In genomic region chr15:25469185-25469845, GRCm38 (mm10) we compare ENCODE assay signal across 13 mouse cellular contexts. TPM values are rescaled to one million over a fixed set of nuclear protein-coding genes. Genes with fewer than 3 reads are reported as not detected.
DNase-seq lines count a peak whose midpoint lies in the region; ATAC-seq and TF ChIP-seq lines count a peak whose summit lies in the region.
"Had no signal": no experiment of that assay in that cellular context is flagged by ENCODE, and none has a peak within 500 bp of the region (broad histone marks: within the 10 kb centered on the region; RNA-seq: fewer than 3 reads in every experiment).

No protein-coding gene starts in this region.

- H3K4me1 ChIP-seq in heart, embryonic 16.5 days (ENCODE audit: control insufficient read depth, insufficient read depth, low read length): no peaks in the 10 kb centered on the region
- no peaks in the 10 kb centered on the region for H3K4me1 ChIP-seq in lung, embryonic 16.5 days (replicated peaks; ENCODE audit: control insufficient read depth, insufficient read depth, low read length)
- H3K4me1 ChIP-seq in lung, adult 2 months (ENCODE audit: control insufficient read depth, insufficient read depth, low read length): no peaks in the 10 kb centered on the region
- H3K4me1 ChIP-seq in limb, embryonic 10.5 days: peaks cover 27% of the 10 kb centered on the region

- H3K9ac ChIP-seq in heart, embryonic 16.5 days (ENCODE audit: low read length): no peak overlapping the region
- H3K9ac ChIP-seq in lung, embryonic 16.5 days (ENCODE audit: low read length): no peak overlapping the region
- H3K9ac ChIP-seq: hindbrain, embryonic 14.5 days; liver, embryonic 15.5 days had no signal

- H3K36me3 ChIP-seq in heart, embryonic 16.5 days (ENCODE audit: control insufficient read depth, insufficient read depth): no peaks in the 10 kb centered on the region
- no peaks in the 10 kb centered on the region for H3K36me3 ChIP-seq in lung, embryonic 16.5 days (ENCODE audit: control insufficient read depth, insufficient read depth, low read length)
- H3K36me3 ChIP-seq in limb, embryonic 10.5 days: no peaks in the 10 kb centered on the region
- H3K36me3 ChIP-seq: liver, embryonic 15.5 days had no signal

- no peak for TF ChIP-seq POLR2A in lung, adult 2 months (IDR thresholded peaks at IDR 0.05; ENCODE audit: borderline replicate concordance, extremely low read depth, low read depth, low read length)

- no peak for DNase-seq in heart, adult 9 months (ENCODE audit: low spot score in 2 of 2)
- no peak for DNase-seq in lung, adult 2 months
- no peak for DNase-seq in limb, embryonic 10.5 days (ENCODE audit: low spot score)
- DNase-seq in thymus, postnatal 25 days: peak; percentile 10
- no peak for DNase-seq in adrenal gland, postnatal 36 days
- DNase-seq: cerebellum, adult 9-11 months; gastrocnemius, postnatal 25 days; kidney, adult 9 months had no signal

- peak overlapping the region; percentile 36; the same call in 1 of the 2 replicates for H3K4me2 ChIP-seq in heart, embryonic 16.5 days (ENCODE audit: low read depth, low read length)
- peak overlapping the region; percentile 22; the same call in 1 of the 2 replicates for H3K4me2 ChIP-seq in lung, embryonic 16.5 days (ENCODE audit: low read depth, low read length)
- H3K4me2 ChIP-seq: hindbrain, embryonic 14.5 days; liver, embryonic 15.5 days had no signal

- no peaks in the 10 kb centered on the region for H3K27me3 ChIP-seq in heart, embryonic 16.5 days (ENCODE audit: control insufficient read depth, insufficient read depth, low read length)
- no peaks in the 10 kb centered on the region for H3K27me3 ChIP-seq in lung, embryonic 16.5 days (ENCODE audit: control insufficient read depth, insufficient read depth, low read depth, low read length)
- H3K27me3 ChIP-seq in limb, embryonic 10.5 days (ENCODE audit: low read depth, poor library complexity, severe bottlenecking): no peaks in the 10 kb centered on the region
- H3K27me3 ChIP-seq: liver, embryonic 15.5 days had no signal

- TF ChIP-seq CTCF in lung, adult 2 months (IDR thresholded peaks at IDR 0.05; ENCODE audit: insufficient read depth, low read length): no peak

- H3K4me3 ChIP-seq in heart, embryonic 16.5 days (ENCODE audit: low read length): no peak overlapping the region
- no peak overlapping the region for H3K4me3 ChIP-seq in lung, embryonic 16.5 days (ENCODE audit: low read length)
- H3K4me3 ChIP-seq in lung, adult 2 months (replicated peaks; ENCODE audit: extremely low read depth, low read depth, low read length): no peak overlapping the region
- no peak overlapping the region for H3K4me3 ChIP-seq in limb, embryonic 10.5 days
- H3K4me3 ChIP-seq: liver, embryonic 15.5 days had no signal

- ATAC-seq in heart, embryonic 16.5 days (replicated peaks; ENCODE audit: extremely low read depth, insufficient read depth, low FRiP score): no peak; the same call in 1 of the 2 replicates
- ATAC-seq in lung, embryonic 16.5 days (ENCODE audit: low read depth): peak; percentile 52
- ATAC-seq: CD4-positive, CD25-positive, alpha-beta regulatory T cell, adult 4 months had no signal

- H3K27ac ChIP-seq in heart, embryonic 16.5 days (ENCODE audit: low read length): peak overlapping the region; percentile 33; the same call in 1 of the 2 replicates
- no peak overlapping the region for H3K27ac ChIP-seq in lung, embryonic 16.5 days (ENCODE audit: low read length)
- H3K27ac ChIP-seq in limb, embryonic 10.5 days: peak overlapping the region; percentile 72
- H3K27ac ChIP-seq: hindbrain, embryonic 14.5 days; liver, embryonic 15.5 days had no signal

- H3K9me3 ChIP-seq in heart, embryonic 16.5 days (replicated peaks; ENCODE audit: control insufficient read depth, low read length): no peaks in the 10 kb centered on the region
- H3K9me3 ChIP-seq in lung, embryonic 16.5 days (ENCODE audit: control insufficient read depth, low read length): no peaks in the 10 kb centered on the region
- no peaks in the 10 kb centered on the region for H3K9me3 ChIP-seq in limb, embryonic 10.5 days (replicated peaks)
- H3K9me3 ChIP-seq: liver, embryonic 15.5 days had no signal

- WGBS in heart, embryonic 16.5 days: 41% methylated on average over 16 of the region's 16 CpGs
- WGBS in lung, embryonic 16.5 days: 47% methylated on average over 16 of the region's 16 CpGs
- WGBS in lung, adult 2 months: 55% methylated on average over 16 of the region's 16 CpGs
- 75% methylated on average over 16 of the region's 16 CpGs for WGBS in limb, embryonic 10.5 days

RNA-seq across cellular contexts. Expression of gene Basp1, which starts 55.8 kb away (rescaled TPM):
- polyA plus RNA-seq in heart, embryonic 16.5 days (2015; fragmentation: Nextera tagmentation; extraction: Ambion mirVana): 3.1 and 4.0 TPM in 2 replicates
- 9.3 and 13.0 TPM in 2 replicates for polyA plus RNA-seq in lung, embryonic 16.5 days (2015; fragmentation: Nextera tagmentation; extraction: Ambion mirVana)
- 4.9 TPM in 2 replicates for polyA plus RNA-seq in lung, adult 2 months (2012; rRNA removed)
- polyA plus RNA-seq in limb, embryonic 10.5 days (2016; fragmentation: Nextera tagmentation; extraction: Ambion mirVana): 41.1 and 43.1 TPM in 2 replicates
- total RNA-seq in adrenal gland, postnatal 36 days (2021): 1 to 10 TPM; 4.4 to 7.2 TPM
